Mouse (Mus musculus) spleen, adult 2 months (tissue): ENCODE measurements around the gene Sdad1. TPM values are rescaled to one million over a fixed set of nuclear protein-coding genes. Genes with fewer than 3 reads are reported as not detected.
A peak's percentile ranks its signal among the peaks of the same experiment; 100 is the strongest.

ENCODE experiments used
- DNase-seq, 2 experiments: peaks; one replicate each; pipeline versions ENCODE4 v3.0.0 to v3.0.0-alpha.2; 2012 to 2021; ENCODE audit warnings: low spot score in 2 of 2, low read depth in 1 of 2
- H3K27ac ChIP-seq: fragments of 200-500 bp; 2 replicates; pipeline ENCODE4 v1.5.1; 2012; ENCODE audit warnings: low read length, inconsistent platforms; ENCODE audit not compliant: insufficient read depth
- H3K27me3 ChIP-seq: fragments of 200-500 bp; 2 replicates; pipeline ENCODE4 v1.6.1; 2012; ENCODE audit warnings: mild to moderate bottlenecking, moderate library complexity, low read length, inconsistent platforms; ENCODE audit not compliant: control insufficient read depth, insufficient read depth
- H3K36me3 ChIP-seq: fragments of 200-500 bp; 2 replicates; pipeline ENCODE4 v1.6.1; 2012; ENCODE audit warnings: mild to moderate bottlenecking, low read length, inconsistent platforms; ENCODE audit not compliant: control insufficient read depth, insufficient read depth
- H3K4me1 ChIP-seq: fragments of 200-500 bp; 2 replicates; pipeline ENCODE4 v1.6.1; 2011; ENCODE audit warnings: inconsistent platforms; ENCODE audit not compliant: control insufficient read depth, insufficient read depth, insufficient read length
- H3K4me3 ChIP-seq: fragments of 200-500 bp; 2 replicates; pipeline ENCODE4 v1.5.1; 2011; ENCODE audit warnings: mild to moderate bottlenecking, inconsistent platforms; ENCODE audit not compliant: insufficient read depth, insufficient read length; ENCODE audit errors: extremely low read depth
- CTCF ChIP-seq: fragments of 200-500 bp; IDR thresholded peaks from 2 replicates; pipeline ENCODE4 v1.5.1; 2011; ENCODE audit warnings: mild to moderate bottlenecking, inconsistent platforms; ENCODE audit not compliant: insufficient read depth, insufficient read length, insufficient replicate concordance; ENCODE audit errors: extremely low read depth
- POLR2A ChIP-seq: fragments of 200-500 bp; IDR thresholded peaks from 2 replicates; pipeline ENCODE4 v1.6.1; 2011; ENCODE audit warnings: low read depth, low read length, inconsistent platforms
- WGBS: fragments of 180-500 bp; shearing (Covaris S2); methylation state at CpG from one replicate; pipeline ENCODE4 v1.1.7; 2018; 5-methylcytosine and 5-hydroxymethylcytosine counted together
- polyA plus RNA-seq: library from polyadenylated mRNA; depleted of rRNA; stranded (reverse); fragments of >200 nt; gene quantifications from 2 replicates; pipeline ENCODE4 v1.2.3, GENCODE M21; 2012

Gene Sdad1
- polyA plus RNA-seq, 1 experiment = 13.9 TPM

DNA sequence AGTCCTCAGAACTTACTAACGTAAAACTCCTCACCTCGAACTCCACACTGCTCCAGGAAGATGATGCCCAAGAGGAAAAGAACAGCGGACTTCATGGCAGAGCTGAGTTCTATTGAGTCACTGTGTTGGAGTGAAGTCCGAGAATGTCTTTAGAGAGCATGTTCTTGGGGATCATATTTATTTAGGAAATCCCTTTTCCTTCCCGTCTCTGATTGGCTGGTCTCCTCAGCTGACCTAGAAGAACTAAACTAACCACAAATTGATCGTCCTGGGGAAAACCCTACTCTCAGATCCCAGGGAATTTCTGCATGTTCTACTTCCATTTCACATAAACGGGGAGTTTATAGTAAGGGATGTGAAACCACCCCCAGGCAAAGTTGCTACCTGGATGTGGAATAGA lies 17.6 kb upstream of the Sdad1 start, which contains the start of gene Cxcl9:
Cxcl9 (minus strand) TSS at position 151 of the 400 bp plus-strand sequence.
- no peak for DNase-seq
- no peak within 1 kb of the TSS for H3K27ac ChIP-seq
- WGBS = 73% methylated on average over 7 of the region's 7 CpGs
- peaks cover 2% of the 10 kb centered on the region; the same call in 1 of the 2 replicates for H3K27me3 ChIP-seq
- H3K36me3 ChIP-seq = no peaks in the 10 kb centered on the region
- H3K4me3 ChIP-seq = no peak within 1 kb of the TSS
- TF ChIP-seq POLR2A (no peak), CTCF (no peak)
- H3K4me1 ChIP-seq = no peaks in the 10 kb centered on the region

DNA sequence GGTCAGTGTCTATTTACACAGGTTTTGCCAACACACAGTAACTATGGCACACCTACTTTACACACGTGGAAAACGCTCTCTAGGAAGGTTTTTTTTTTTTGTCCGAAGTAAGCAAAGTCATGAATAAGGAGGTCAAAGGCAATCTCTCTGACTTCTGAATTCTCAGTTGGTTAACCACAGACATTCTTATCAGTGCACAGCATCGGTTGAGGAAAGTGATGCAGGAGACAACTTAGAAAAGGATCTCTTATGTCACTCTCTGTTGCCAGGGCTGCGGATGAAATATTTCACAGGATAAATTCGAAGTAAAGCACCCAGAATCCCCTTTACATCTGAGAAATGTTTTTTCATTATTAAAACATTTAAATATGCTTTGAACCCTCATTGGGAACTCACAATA lies 17.1 kb upstream of the Sdad1 start:
- TF ChIP-seq POLR2A (no peak), CTCF (no peak)
- peaks cover 2% of the 10 kb centered on the region; the same call in 1 of the 2 replicates for H3K27me3 ChIP-seq
- 5% methylated on average over 6 of the region's 6 CpGs for WGBS
- H3K27ac ChIP-seq = no peak overlapping the region
- H3K36me3 ChIP-seq = no peaks in the 10 kb centered on the region
- no peak for DNase-seq
- H3K4me3 ChIP-seq = no peak overlapping the region
- no peaks in the 10 kb centered on the region for H3K4me1 ChIP-seq

- Histone ChIP-seq H3K27me3 (no peaks in the 10 kb centered on the region), H3K4me1 (no peaks in the 10 kb centered on the region), H3K4me3 (no peak overlapping the region), H3K27ac (no peak overlapping the region), H3K36me3 (no peaks in the 10 kb centered on the region)
- TF ChIP-seq POLR2A (no peak), CTCF (no peak)
- WGBS = 85% methylated on average over 5 of the region's 5 CpGs
- DNase-seq = no peak
These were observed 13.0 kb upstream of the Sdad1 start for GRCm38 (mm10) chr5:92323264-92323663.

DNA sequence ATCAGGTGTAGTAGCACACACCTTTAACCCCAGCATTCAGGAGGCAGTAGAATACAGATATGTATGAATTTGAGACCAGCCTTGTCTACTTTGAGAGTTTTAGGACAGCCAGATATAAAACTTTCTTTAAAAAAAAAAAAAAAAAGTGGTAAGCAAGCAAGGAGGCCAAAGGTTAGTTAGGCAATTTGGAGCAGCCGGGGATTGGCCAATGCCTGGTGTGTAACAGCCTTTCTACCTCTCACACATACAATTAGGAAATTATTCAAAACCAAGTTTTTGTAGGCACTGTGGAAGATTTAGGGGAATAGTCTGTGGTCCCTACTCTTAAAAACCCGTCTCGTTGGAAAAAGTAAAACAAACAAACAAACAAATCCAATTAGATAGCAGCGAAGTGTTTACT lies 12.3 kb upstream of the Sdad1 start:
- H3K4me3 ChIP-seq = no peak overlapping the region
- H3K36me3 ChIP-seq = no peaks in the 10 kb centered on the region
- 93% methylated on average over 4 of the region's 4 CpGs for WGBS
- no peaks in the 10 kb centered on the region for H3K27me3 ChIP-seq
- no peak overlapping the region for H3K27ac ChIP-seq
- H3K4me1 ChIP-seq = no peaks in the 10 kb centered on the region
- no peak for DNase-seq
- TF ChIP-seq POLR2A (no peak), CTCF (no peak)

DNA sequence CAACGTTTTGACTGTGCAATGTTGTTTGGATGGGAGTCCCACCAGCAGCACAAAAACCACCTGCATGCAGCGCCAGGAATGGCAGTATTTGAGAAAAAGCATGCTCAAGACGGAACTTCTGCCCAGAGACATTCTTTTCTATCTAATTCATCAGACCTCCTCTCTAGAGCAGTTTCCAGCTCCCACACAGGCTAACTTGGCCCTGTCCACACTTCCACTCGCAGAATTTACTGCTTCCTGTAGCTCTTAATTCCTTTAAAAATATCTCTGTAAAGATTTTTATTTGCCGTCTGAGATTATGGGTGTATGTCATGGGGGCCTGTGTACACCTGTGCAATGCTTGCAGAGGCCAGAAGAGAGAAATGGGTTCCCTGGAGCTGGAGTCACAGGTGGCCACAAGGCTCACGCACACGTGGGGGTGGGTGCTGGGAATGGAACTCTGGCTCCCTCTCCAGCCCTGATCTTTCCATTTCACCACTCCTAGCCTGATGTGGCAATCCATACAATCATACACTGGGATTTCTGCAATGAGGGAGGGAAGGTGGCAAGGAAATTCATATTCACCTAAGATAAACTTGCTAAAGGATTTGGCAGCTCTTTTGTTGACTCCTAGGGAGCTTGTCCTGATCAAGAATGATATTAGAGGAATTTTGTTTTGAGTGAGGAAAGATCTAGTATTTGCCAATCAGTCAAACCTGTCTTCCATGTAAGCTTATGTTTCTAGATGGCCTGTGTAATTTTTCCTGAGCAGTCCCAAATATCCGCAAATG lies 11.5 kb upstream of the Sdad1 start:
- TF ChIP-seq CTCF (no peak), POLR2A (no peak)
- no peak for DNase-seq
- Histone ChIP-seq H3K4me3 (no peak overlapping the region), H3K27ac (no peak overlapping the region), H3K27me3 (no peaks in the 10 kb centered on the region), H3K36me3 (no peaks in the 10 kb centered on the region), H3K4me1 (no peaks in the 10 kb centered on the region)
- WGBS = 61% methylated on average over 8 of the region's 8 CpGs

DNA sequence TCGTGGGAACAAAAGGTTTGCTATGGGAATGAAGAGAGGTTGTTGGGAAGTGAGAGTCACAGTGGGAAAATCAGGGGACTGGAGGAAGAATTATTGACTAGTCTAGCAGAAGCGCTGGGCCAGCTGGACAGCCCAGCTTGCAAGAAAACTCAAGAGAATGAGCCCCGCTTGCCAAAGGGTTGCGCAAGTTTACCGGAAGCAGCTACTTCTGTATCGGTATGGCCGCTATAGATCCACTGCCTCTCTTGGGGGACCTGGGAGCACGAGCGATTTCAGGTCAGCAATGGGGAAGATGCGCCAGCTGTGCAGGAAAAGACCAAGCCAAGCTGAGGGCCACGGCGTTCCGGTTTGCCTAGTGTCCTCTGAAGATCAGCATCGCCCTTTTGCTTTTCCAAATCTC lies 8.3 kb upstream of the Sdad1 start:
- no peaks in the 10 kb centered on the region for H3K36me3 ChIP-seq
- no peaks in the 10 kb centered on the region for H3K4me1 ChIP-seq
- peak in 1 of 2 experiments; percentile 6 for DNase-seq
- H3K4me3 ChIP-seq = no peak overlapping the region
- TF ChIP-seq POLR2A (no peak), CTCF (no peak)
- no peak overlapping the region for H3K27ac ChIP-seq
- no peaks in the 10 kb centered on the region for H3K27me3 ChIP-seq
- 86% methylated on average over 14 of the region's 14 CpGs for WGBS

DNA sequence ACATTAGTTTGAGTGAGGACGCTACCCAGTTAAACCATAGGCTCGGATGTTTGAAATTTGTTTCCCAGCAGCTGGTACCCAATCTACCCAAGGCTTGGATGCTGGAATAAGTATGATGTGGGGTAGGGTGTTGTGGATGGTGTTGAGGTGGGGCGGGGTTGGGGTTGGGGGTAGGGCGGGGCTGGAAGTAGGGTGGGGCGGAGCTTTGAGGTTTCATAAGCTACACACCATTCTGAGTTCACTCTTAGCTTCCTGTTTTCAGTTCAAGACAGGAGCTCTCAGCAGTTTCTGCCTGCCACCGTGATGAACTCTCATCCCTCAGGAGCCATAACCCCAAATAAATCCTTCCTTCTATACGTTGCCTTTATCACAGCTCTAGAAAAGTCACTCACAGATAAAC lies 7.8 kb upstream of the Sdad1 start:
- H3K4me3 ChIP-seq = no peak overlapping the region
- H3K4me1 ChIP-seq = no peaks in the 10 kb centered on the region
- WGBS = 78% methylated on average over 7 of the region's 7 CpGs
- DNase-seq = peak in 1 of 2 experiments; percentile 18
- H3K27me3 ChIP-seq = no peaks in the 10 kb centered on the region
- H3K36me3 ChIP-seq = no peaks in the 10 kb centered on the region
- no peak overlapping the region for H3K27ac ChIP-seq
- no peak for TF ChIP-seq POLR2A
- no peak for TF ChIP-seq CTCF

DNA sequence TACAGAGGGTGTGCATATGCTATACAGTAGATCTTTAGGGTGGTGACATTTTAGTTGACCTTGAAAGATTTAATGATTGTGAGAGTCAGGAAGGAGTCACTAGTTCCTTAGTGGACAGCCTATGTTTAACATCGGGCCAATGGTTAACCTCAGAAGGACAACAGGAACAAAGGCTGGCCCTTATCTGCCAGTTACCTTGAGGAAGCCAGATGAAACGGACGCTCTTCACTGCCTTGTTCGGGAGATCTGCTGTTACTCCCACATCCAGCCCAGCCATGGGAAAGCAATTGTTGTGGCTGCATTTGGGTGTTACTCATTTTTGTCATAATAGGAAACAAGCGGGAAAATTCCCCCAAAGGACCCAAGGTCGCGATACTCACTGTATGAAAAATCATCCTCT lies 3.5 kb upstream of the Sdad1 start:
- H3K27me3 ChIP-seq = no peaks in the 10 kb centered on the region
- H3K36me3 ChIP-seq = no peaks in the 10 kb centered on the region
- no peak for TF ChIP-seq POLR2A
- TF ChIP-seq CTCF = no peak
- H3K27ac ChIP-seq = no peak overlapping the region
- DNase-seq = no peak
- H3K4me1 ChIP-seq = peaks cover 6% of the 10 kb centered on the region
- H3K4me3 ChIP-seq = no peak overlapping the region
- WGBS = 59% methylated on average over 7 of the region's 7 CpGs
